Mouse (Mus musculus) mesoderm, embryonic 11.5 days (tissue): Measurements from ENCODE around the gene Ifitm5.

Experiments
- DNase-seq: peaks from one replicate; pipeline ENCODE4 v3.0.0-alpha.2; 2012; ENCODE audit warnings: low read depth, low spot score

Ifitm5 gene

GRCm38 (mm10) chr7:140962733-140963132 lies 12.6 kb upstream of the Ifitm5 start:
- DNase-seq = no peak

DNA sequence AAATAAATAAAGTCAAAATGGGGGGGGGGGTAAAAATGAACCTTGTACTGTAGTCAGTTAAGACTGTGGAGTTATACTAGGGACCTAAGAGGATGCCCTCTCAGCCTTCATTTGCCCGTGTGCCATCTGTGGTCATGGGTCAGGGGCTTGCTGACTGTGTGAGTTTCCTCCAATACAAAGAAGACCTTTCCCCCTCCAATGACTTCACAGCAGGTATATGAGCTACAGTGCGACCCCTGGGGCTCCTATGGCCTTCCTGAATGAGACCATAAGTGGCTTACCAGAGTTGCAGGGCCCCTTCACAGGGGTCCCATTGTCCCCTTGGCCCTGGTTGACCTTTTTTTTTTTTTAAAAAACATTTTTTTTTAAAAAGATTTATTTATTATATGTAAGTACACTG lies 11.3 kb upstream of the Ifitm5 start:
- DNase-seq = no peak

DNA sequence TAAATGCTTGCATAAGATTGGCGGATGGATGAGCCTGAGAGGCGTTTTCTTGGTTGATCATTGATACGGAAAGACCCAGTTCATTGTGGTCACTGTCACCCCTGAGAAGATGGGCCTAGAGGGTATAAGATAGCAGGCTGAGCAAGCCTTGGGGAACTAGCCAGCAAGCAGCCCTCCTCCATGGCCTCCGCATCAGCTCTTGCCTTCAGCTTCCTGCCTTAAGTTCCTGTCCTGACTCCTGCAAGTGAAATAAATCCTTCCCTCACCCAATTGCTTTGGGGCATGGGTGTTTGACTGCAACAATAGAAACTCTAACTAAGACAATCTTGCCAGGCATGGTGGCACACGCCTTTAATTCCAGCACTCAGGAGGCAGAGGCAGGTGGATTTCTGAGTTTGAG lies 9.9 kb upstream of the Ifitm5 start:
- DNase-seq = no peak

- peak; percentile 64 for DNase-seq
Measured at GRCm38 (mm10) chr7:140959181-140959901, 9.2 kb upstream of the Ifitm5 start.

DNA sequence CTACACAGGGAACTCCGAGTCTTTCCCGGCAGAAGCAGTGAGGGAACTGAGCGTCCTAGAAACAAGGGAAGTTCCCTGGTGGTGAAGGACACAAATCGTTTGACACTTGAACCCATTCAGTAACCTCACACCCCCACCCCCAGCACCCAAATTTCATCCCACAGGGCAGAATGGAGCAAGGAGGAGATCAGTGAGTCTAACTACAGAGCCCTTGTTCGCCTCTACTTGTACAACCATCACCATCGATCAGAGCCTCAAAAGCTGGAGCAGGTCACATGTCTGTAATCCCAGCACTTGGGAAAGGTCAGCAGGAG lies 6.4 kb upstream of the Ifitm5 start:
- DNase-seq = no peak

DNA sequence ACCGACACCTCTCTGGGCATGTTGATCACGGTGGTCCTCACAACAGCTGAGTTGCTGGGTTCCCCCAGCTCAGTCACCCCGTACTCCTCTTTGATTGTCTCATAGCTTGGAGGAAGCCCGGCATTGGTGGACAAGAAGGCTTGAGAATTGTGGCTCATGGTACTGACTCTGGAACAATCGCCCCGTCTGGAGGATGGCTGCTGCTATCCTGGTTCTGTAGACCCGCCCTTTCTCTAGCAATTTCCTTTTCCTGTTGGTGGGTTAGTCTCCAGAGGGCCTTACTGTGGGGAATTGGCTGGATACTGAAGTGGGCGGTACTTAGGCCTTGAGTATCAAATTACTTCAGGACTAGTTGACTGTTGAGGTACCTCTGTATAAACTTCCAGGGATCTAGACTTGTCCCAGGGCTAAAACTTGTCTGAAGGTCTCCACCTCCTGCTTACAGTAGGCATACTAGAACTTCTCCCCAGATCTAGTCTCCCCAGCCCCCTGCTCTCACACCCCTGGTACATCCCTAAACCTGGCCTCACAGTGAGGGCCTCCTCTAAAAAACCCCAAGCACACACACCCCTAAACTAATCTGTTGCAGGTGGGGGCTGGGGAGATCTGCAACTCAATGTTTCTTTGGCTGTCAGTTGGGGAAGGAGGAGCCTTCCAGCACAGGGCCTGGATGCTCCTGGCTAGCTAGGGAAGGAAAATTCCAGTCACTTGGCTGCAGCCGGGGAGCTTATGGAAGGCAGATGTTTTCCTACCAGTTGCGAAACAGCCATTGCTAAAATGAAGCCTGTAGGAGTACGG lies 5.9 kb upstream of the Ifitm5 start, which contains the start of the genes Gm45717 and Ifitm2:
TSS of gene Gm45717 (minus strand) at position 180 of the 798 bp plus-strand sequence.
TSS of gene Ifitm2 (minus strand) at position 230 of the 798 bp plus-strand sequence.
- peak; percentile 84 for DNase-seq

- no peak for DNase-seq
Measured at GRCm38 (mm10) chr7:140955342-140955741, 5.3 kb upstream of the Ifitm5 start.

GRCm38 (mm10) chr7:140954733-140955071 lies 4.6 kb upstream of the Ifitm5 start:
- no peak for DNase-seq

- no peak for DNase-seq
Measured at GRCm38 (mm10) chr7:140953800-140954732, 4.0 kb upstream of the Ifitm5 start.

DNA sequence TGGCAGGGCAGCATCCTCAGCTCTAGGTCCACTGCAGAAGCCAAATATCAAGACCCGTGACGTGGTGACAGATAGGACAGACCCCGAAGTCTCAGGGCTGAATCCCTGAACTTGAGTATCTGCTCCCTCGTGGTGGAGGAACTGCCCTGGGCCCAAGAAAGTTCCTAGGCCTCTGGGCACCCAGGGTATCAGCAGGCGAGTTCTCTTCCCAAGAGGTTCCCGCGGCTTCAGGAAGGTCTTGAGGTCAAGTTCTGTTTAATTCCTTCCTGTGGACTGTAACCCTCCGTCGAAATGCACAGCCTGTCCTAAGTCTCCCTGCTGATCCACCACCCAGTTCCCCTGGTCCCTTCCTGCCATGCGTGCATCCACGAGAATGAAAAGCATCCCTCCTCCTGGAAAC lies 3.0 kb upstream of the Ifitm5 start:
- DNase-seq = no peak

DNA sequence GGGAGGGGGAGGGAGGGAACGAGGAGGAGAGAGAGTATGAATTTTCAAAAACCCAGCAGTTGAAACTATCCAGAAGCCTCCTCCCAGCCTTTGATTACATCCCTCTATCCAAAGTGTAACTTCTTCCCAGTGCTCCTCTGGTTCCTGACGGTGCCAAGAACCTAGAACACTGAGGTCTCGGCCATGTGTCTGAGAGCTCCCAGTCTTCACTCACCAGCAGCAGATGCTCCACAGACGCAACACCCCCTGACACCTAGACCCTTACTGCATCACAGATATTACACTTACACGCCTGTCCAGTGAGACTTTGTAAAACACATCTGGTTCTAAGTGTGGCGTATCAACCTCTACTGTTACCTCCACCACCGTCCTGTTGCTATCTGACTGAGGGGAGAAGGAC lies 2.4 kb upstream of the Ifitm5 start:
- DNase-seq = no peak

GRCm38 (mm10) chr7:140951765-140952164 lies 1.7 kb upstream of the Ifitm5 start:
- DNase-seq = no peak

DNA sequence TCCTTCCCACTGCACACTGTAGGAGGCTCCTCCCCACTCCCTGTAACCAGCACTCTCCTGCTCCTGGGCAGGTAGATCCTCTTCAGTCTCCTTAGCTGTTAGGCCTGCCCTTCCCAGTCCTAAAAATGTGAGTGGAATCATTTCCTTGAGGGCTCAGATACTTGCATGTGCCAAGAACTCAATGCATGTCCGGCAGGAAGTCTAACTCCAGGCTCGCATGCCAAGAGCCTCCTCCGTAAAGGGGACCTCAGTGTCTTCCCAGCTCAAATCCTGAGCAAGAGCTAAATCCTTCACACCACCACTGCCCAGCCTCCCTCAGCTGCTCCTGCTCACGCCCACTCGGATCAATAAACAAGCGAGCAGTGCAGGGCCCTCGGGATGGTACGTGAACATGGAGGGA lies 960 bp upstream of the Ifitm5 start:
- no peak for DNase-seq

- DNase-seq = no peak
Measured at GRCm38 (mm10) chr7:140949255-140949654, 836 bp downstream of the Ifitm5 start.

DNA sequence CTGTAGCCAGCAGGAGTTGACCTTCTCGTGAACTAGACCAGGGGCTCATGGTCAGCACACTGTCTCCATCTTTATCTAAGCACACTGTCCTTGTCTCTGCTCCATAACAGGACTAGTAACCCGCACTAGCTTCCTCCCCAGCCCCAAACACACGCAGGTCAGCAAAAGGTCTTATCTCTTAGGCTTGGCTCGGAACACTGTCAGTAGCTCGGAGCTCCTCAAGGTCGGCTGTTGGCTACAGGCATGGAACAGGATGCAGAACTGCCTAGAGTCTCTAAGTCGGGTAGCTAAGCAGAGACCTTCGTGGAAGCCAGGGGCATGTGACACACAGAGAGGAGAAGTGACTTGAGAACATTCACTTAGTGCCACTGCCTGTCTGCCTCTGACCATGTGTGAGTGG lies 1.9 kb downstream of the Ifitm5 start:
- no peak for DNase-seq

DNA sequence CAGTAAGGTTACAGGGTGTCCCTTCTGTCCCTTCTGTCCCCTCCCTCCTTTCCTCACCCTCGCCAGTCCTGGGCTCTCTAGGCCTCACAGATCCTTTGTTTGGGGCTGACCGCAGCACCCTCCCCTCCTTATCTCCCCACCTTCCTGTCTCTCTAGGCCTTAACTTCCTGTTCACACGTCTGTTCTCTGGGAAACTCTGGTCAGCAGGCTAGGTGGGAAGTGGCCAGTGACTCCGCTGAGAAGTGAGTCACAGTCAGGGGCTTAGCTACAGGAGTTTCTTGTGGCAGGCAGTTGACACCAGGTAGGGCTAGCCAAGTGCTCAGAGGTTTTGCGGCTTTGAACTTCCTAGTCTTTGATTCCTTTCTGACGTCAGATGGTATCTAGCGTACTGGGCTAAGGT lies 3.1 kb downstream of the Ifitm5 start:
- no peak for DNase-seq

DNA sequence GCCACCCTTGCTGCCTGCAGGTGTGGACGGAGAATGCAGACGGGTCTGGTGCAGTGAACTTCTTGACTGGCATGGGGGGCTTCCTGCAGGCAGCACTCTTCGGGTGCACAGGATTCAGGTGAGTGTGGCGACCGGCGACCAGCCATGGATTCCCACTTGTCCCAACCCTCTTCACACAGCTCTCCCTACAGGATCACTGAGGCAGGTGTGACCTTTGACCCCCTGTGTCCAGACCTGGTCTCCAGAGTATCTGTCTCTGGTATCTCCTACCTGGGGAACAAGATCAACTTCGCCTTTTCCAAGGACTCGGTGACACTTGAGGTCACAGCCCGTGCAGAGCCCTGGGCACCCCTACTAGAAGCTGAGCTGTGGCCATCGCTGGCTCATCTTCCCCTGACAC lies 3.8 kb downstream of the Ifitm5 start:
- no peak for DNase-seq

- no peak for DNase-seq
Measured at GRCm38 (mm10) chr7:140945247-140945646, 4.8 kb downstream of the Ifitm5 start.

DNA sequence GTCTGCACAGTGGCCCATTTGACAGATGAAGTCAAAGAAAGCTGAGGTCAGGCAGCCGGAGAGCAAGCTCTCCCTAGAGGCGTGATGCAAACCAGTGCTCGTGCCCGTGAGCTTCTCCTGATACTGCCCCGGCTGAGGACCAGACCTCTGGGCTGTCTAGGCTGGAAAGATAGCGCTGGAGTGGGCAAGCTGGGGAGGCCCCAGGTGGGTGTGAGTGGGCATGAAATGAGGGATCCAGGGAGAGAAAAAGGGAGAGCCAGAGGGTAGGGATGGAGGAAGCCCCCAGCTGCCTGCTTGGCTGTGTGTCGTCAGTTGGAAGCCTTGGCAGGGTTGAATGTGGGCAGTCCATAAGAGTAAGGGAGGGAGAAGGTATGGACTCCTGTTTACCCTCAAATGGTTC lies 5.9 kb downstream of the Ifitm5 start:
- DNase-seq = no peak

DNA sequence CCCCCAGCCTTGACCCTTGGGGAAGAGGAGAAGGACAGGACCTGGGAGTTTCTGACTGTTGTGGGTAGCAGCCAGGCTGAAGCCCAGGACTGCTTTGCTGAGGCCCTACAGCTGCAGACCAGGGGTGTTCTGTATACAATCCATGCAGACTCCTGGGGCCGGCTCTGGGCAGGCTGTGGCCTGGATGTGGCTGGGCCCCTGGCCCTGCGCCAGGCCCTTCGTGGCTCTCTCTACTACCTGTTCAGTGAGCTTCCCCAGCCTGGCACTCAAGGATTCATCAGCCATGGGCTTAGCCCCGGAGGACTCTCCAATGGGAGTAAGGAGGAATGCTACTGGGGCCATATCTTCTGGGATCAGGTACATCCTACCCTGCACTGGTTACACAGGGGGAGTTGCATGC lies 6.7 kb downstream of the Ifitm5 start:
- DNase-seq = no peak

DNA sequence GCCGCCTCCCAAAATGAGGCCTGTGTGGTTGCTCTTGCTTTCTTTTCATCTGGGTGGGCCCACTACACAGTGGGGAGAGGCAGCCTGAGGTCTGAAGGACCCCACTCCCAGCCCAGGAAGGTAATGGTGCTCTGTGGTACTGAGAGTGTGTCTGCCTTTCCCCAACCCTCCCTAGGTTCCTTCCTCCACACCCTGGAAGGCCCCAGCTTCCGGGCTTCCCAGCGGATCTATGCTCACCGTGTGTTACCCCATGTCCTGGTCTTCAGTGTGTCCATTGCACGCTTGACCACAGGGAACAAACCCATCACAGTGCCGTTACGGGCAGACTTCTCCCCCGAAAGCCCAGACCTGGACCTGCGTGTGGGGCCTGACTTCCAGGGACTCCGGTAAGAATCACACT lies 7.3 kb downstream of the Ifitm5 start:
- DNase-seq = no peak

DNA sequence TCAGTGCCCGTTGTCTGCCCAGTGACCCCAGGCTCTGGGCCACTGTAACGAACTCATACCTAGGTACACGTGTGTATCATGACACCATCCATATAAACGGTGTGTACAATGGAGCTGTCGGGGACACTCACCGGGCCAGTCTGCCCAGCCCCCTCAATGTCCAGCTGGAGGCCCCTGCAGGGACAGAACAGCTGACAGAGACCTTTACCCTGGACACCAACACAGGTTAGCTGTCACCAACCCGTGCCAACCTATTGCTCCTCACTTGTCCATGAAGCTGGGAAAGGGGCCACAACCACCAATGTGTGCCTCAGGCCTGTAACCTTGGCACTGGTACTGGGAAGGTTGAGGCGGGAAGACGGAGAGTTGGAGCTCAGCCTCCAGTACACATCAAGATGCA lies 7.8 kb downstream of the Ifitm5 start:
- DNase-seq = no peak
